Mouse (Mus musculus): ENCODE measurements around the gene Hoxa11.

- TF ChIP-seq CTCF (IDR thresholded peaks at IDR 0.05; ENCODE audit: borderline replicate concordance, control insufficient read depth, extremely low read depth, insufficient read depth, low read length, poor library complexity) (no peak), POLR2A (IDR thresholded peaks at IDR 0.05; ENCODE audit: control insufficient read depth, extremely low read depth, insufficient read depth, low read length, poor library complexity) (no peak)
These were observed 30.5 kb downstream of the Hoxa11 start for GRCm38 (mm10) chr6:52215070-52215469.

Data from thymus, adult 2 months (tissue).